Mouse (Mus musculus) pancreas, adult 10 weeks (tissue): ENCODE data around the gene Adh7. TPM values are rescaled to one million over a fixed set of nuclear protein-coding genes. Genes with fewer than 3 reads are reported as not detected.

Experiments
- polyA plus RNA-seq: library from polyadenylated mRNA; stranded (reverse); fragments of 350-450 nt; fragmentation: Illumina TruSeq; extraction: RNeasy Lipid Tissue Mini Kit (QIAGEN cat#74804); gene quantifications from one replicate; pipeline ENCODE4 v1.2.3, GENCODE M21; 2015; ENCODE audit warnings: low read depth, low replicate concordance; ENCODE audit not compliant: insufficient read depth

The Adh7 gene
- polyA plus RNA-seq: not detected

DNA sequence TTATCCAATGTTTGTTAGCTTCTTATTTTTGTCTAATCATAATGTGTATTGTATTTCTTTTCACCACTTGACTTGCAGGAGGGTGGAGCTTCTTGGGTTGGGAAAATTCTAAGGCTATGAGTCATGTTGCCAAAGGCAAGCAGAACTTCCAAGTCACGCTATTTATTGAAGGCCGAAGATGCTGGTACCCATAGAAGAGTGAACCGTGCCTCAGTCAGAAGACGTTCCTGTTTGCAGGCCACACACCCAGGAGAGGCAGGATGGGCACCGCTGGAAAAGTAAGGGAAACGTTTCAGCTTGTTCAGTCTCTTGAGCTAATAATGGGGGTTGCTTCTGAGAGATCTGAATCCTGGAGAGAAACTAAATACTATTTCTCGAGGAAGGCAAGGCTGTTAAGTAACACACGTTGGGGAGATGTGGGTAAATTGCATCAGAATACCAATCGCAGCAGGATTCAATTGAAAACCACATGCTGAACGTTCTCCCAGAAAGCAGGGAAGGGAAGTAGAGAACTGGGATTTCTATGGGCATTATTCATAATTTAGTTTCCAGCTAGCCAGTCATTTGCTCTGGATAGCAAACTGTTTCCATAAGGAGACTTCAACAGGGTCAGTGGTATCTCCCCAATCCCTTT is at the start of gene Adh7:
Adh7 (plus strand) TSS at position 130 of the 634 bp plus-strand sequence.

DNA sequence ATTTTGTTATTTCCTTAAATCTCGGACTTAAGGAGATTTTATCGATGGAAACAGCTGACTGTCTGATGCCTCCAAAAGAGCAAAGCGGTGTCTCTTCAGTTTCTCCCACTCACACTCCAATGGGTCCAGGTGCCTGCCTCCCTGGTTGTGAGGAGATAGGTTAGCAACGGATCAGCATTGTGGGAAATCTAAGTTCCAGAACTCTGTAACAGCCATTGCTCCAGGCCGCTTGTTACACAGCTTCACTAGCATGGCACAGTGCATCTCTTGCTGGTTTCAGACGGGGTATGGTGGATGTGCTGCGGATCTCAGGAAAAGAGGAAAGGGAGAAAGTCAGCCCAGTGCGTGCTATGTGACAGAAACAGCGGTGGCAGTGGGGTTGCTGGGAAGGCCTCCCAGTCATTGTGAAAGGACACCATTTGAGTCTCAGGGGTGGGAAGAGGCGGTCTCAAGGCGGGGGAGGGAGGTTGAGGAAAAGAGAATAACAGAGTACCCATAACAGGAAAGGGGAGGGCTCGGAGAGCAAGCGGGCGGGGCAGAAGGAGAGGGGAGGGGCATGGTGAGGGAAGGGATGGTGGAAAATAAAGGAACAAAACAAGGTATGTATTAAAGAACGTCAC is 23.8 kb upstream of the Adh7 start, which contains the start of gene 4930579F01Rik:
4930579F01Rik (minus strand) TSS at position 143 of the 620 bp plus-strand sequence.

DNA sequence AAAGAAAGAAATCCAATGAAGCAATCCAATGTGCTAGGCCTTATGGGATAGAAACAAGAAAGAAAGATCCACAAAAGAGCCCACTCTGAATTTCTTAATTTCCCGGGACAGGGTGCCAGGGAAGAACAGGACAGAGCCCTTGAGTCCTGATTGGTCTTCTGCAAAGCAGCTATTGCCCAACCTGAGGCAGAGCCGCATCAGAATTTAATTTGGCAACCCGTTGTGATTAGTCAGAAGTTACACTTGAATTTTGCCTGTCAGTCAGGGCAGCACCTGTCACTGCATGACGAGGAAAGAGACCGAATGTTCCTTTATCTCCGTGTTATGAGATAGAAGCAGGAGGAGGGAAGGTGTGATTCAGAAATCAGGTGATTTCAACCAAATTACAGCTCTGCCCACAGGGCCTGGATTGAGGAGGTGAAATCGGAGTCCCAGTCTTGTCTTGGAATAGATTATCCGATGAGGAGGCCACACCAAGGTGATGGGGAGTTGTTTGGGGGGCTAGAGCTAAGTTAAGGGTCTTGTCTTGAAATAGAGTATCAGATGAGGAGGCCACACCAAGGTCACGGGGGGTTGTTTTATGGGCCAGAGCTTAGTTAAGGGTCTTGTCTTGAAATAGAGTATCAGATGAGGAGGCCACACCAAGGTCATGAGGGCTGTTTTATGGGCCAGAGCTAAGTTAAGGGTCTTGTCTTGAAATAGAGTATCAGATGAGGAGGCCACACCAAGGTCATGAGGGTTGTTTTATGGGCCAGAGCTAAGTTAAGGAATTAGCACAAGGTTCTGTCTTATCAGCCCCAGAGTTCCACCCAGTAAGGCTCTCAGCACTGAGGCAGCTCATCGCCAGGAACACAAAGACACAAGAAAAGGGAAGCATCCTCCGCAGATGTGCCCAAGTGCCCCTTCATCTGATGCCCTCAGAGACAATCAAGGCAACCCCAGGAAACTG is 43.4 kb downstream of the Adh7 start, which contains the start of gene Adh1:
Adh1 (plus strand) TSS at position 271 of the 949 bp plus-strand sequence.

Other genes starting within 250 kb of the Adh7 start
- 2.8 TPM for gene Dapp1, start 236.2 kb upstream of the Adh7 start, polyA plus RNA-seq
- gene 1110002E22Rik, start 152.7 kb upstream of the Adh7 start, polyA plus RNA-seq: not detected
- gene Gm5105, start 150.4 kb upstream of the Adh7 start, polyA plus RNA-seq: not detected
- 1.2 TPM for gene Trmt10a, start 74.3 kb upstream of the Adh7 start, polyA plus RNA-seq
- gene Mttp, start 72.8 kb upstream of the Adh7 start, polyA plus RNA-seq: 0.83 TPM
- gene 4930579F01Rik, start 23.9 kb upstream of the Adh7 start, polyA plus RNA-seq: not detected
- gene Adh1, start 43.2 kb downstream of the Adh7 start, polyA plus RNA-seq: 22.1 TPM
- not detected for gene Adh6a, start 95.5 kb downstream of the Adh7 start, polyA plus RNA-seq
- not detected for gene Adh6b, start 124.0 kb downstream of the Adh7 start, polyA plus RNA-seq
- not detected for gene Adh4, start 197.7 kb downstream of the Adh7 start, polyA plus RNA-seq
- 20.6 TPM for gene Adh5, start 225.3 kb downstream of the Adh7 start, polyA plus RNA-seq